ENCODE assay signal across 8 mouse cellular contexts in the genomic region with DNA sequence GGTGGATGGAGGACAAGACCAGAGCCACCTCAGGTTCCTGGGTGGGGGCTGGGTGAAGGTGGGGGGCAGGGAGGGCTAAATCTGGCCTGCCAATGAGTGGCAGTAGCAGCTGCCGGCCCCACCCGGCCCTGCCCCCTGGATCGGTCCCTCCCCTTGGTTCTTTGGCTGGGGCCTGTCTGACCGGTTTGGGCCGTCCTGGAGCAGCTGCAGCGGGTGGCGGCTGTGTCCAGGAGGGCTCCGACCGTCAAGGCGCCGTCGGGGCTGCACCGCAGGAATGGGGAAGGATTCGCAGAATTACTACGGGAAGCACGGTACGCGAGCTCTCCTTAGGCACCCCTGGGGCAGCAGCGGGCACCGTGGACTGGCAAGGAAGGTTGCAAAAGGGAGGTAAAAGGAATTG. TPM values are rescaled to one million over a fixed set of nuclear protein-coding genes. Genes with fewer than 3 reads are reported as not detected.
DNase-seq lines count a peak whose midpoint lies in the region; ATAC-seq and TF ChIP-seq lines count a peak whose summit lies in the region.
"Had no signal": no experiment of that assay in that cellular context is flagged by ENCODE, and none has a peak within 500 bp of the region (broad histone marks: within the 10 kb centered on the region; RNA-seq: fewer than 3 reads in every experiment).

No protein-coding gene starts in this region.

- in situ Hi-C loops in Patski (cut with MboI; ENCODE audit: low pct_unique_long_range_greater_than_20kb), result no loop called here

- WGBS in embryonic facial prominence, embryonic 15.5 days, result 22% methylated on average over 19 of the region's 20 CpGs
- 17% methylated on average over 20 of the region's 20 CpGs for WGBS in midbrain, embryonic 16.5 days

- ATAC-seq in Patski, result peak; percentile 17
- ATAC-seq in embryonic facial prominence, embryonic 15.5 days (ENCODE audit: insufficient number of reproducible peaks, low FRiP score, low TSS enrichment, low read depth), result peak; percentile 77
- ATAC-seq in midbrain, embryonic 16.5 days, result no peak

- peak overlapping the region; percentile 37 for H3K4me2 ChIP-seq in embryonic facial prominence, embryonic 15.5 days (replicated peaks)
- H3K4me2 ChIP-seq in midbrain, embryonic 16.5 days (ENCODE audit: low read length), result no peak overlapping the region

- H3K4me1 ChIP-seq in embryonic facial prominence, embryonic 15.5 days, result peaks cover 13% of the 10 kb centered on the region
- H3K4me1 ChIP-seq in midbrain, embryonic 16.5 days (ENCODE audit: control insufficient read depth, insufficient read depth, low read length), result peaks cover 1% of the 10 kb centered on the region; the same call in 1 of the 2 replicates

- TF ChIP-seq CTCF in Patski (IDR thresholded peaks at IDR 0.05), result no peak
- no peak for TF ChIP-seq CTCF in layer of hippocampus, adult 2 months (conservative IDR thresholded peaks at IDR 0.05)

- H3K9ac ChIP-seq in embryonic facial prominence, embryonic 15.5 days, result peak overlapping the region; percentile 40
- H3K9ac ChIP-seq in midbrain, embryonic 16.5 days (ENCODE audit: low read depth, low read length), result no peak overlapping the region
- H3K9ac ChIP-seq: liver, embryonic 14.5 days had no signal

- peak overlapping the region; percentile 82 for H3K27ac ChIP-seq in embryonic facial prominence, embryonic 15.5 days (replicated peaks)
- no peak overlapping the region for H3K27ac ChIP-seq in layer of hippocampus, adult 2 months
- no peak overlapping the region for H3K27ac ChIP-seq in midbrain, embryonic 16.5 days (ENCODE audit: low read length)
- H3K27ac ChIP-seq: liver, embryonic 14.5 days had no signal

- no peaks in the 10 kb centered on the region for H3K9me3 ChIP-seq in embryonic facial prominence, embryonic 15.5 days (replicated peaks)
- no peaks in the 10 kb centered on the region for H3K9me3 ChIP-seq in midbrain, embryonic 16.5 days (replicated peaks; ENCODE audit: control insufficient read depth, low read length, poor library complexity, severe bottlenecking)

- peak overlapping the region; percentile 43 for H3K4me3 ChIP-seq in embryonic facial prominence, embryonic 15.5 days (replicated peaks)
- H3K4me3 ChIP-seq in layer of hippocampus, adult 2 months, result no peak overlapping the region
- H3K4me3 ChIP-seq in midbrain, embryonic 16.5 days (ENCODE audit: low read depth, low read length), result no peak overlapping the region

- H3K36me3 ChIP-seq in embryonic facial prominence, embryonic 15.5 days, result peaks cover 30% of the 10 kb centered on the region
- peaks cover 6% of the 10 kb centered on the region for H3K36me3 ChIP-seq in midbrain, embryonic 16.5 days (ENCODE audit: control insufficient read depth, insufficient read depth, low read length)

- H3K27me3 ChIP-seq in Patski, result no peaks in the 10 kb centered on the region
- H3K27me3 ChIP-seq in embryonic facial prominence, embryonic 15.5 days, result no peaks in the 10 kb centered on the region
- no peaks in the 10 kb centered on the region for H3K27me3 ChIP-seq in midbrain, embryonic 16.5 days (ENCODE audit: control insufficient read depth, insufficient read depth, low read depth, low read length)

- DNase-seq in Patski (ENCODE audit: low read depth, low spot score), result no peak
- DNase-seq in kidney, adult 8-10 months, result peak; percentile 46 to 47
- DNase-seq in lung, postnatal 10 days, result peak; percentile 68
- no peak for DNase-seq in layer of hippocampus, adult 9-11 months
- no peak for DNase-seq in layer of hippocampus, adult 2 months (ENCODE audit: low spot score in 2 of 2)

- CTCF ChIA-PET in Patski (lab: Charles Lee), result interaction anchor here (0.8 to 3.3 kb wide), 2 partner anchors 16 to 19 kb away, joined by 8 to 15 read pairs; a partner anchor contains a TSS

- POLR2A ChIA-PET in Patski (lab: Charles Lee), result interaction anchor here (0.9 to 1.1 kb wide), 3 partner anchors 10 to 19 kb away, joined by 3 to 4 read pairs (median 3); a partner anchor contains a TSS

RNA-seq across cellular contexts. Expression of a gene that starts 17.2 kb away (rescaled TPM):
- 245 TPM for polyA plus RNA-seq in Patski (2021)
- polyA plus RNA-seq in embryonic facial prominence, embryonic 15.5 days (2015; fragmentation: Nextera tagmentation; extraction: Ambion mirVana), result 133 and 143 TPM in 2 replicates
- total RNA-seq in layer of hippocampus, adult 2 months (2021), result 10 to 100 TPM; 50.7 to 52.6 TPM
- polyA plus RNA-seq in midbrain, embryonic 16.5 days (2015; fragmentation: Nextera tagmentation; extraction: Ambion mirVana), result 65.5 and 69.1 TPM in 2 replicates

RNA-seq across cellular contexts. Expression of a gene that starts 25.5 kb away (rescaled TPM):
- polyA plus RNA-seq in Patski (2021), result not detected
- polyA plus RNA-seq in embryonic facial prominence, embryonic 15.5 days (2015; fragmentation: Nextera tagmentation; extraction: Ambion mirVana), result 38.1 and 46.9 TPM in 2 replicates
- total RNA-seq in layer of hippocampus, adult 2 months (2021), result under 1 TPM; 0.41 to 0.76 TPM
- polyA plus RNA-seq in midbrain, embryonic 16.5 days (2015; fragmentation: Nextera tagmentation; extraction: Ambion mirVana), result 1.6 and 2.1 TPM in 2 replicates

RNA-seq across cellular contexts. Expression of a gene that starts 30.0 kb away (rescaled TPM):
- 110 TPM for polyA plus RNA-seq in Patski (2021)
- 179 and 180 TPM in 2 replicates for polyA plus RNA-seq in embryonic facial prominence, embryonic 15.5 days (2015; fragmentation: Nextera tagmentation; extraction: Ambion mirVana)
- total RNA-seq in layer of hippocampus, adult 2 months (2021), result 100 to 1,000 TPM; 106 to 108 TPM
- 228 and 245 TPM in 2 replicates for polyA plus RNA-seq in midbrain, embryonic 16.5 days (2015; fragmentation: Nextera tagmentation; extraction: Ambion mirVana)

RNA-seq across cellular contexts. Expression of a gene that starts 46.4 kb away (rescaled TPM):
- 47.4 TPM for polyA plus RNA-seq in Patski (2021)
- 57.8 and 63.0 TPM in 2 replicates for polyA plus RNA-seq in embryonic facial prominence, embryonic 15.5 days (2015; fragmentation: Nextera tagmentation; extraction: Ambion mirVana)
- total RNA-seq in layer of hippocampus, adult 2 months (2021), result 10 to 100 TPM; 53.7 to 54.4 TPM
- 98.9 and 117 TPM in 2 replicates for polyA plus RNA-seq in midbrain, embryonic 16.5 days (2015; fragmentation: Nextera tagmentation; extraction: Ambion mirVana)

RNA-seq across cellular contexts. Expression of a gene that starts 49.9 kb away (rescaled TPM):
- polyA plus RNA-seq in Patski (2021), result 36.9 TPM
- 18.2 and 19.0 TPM in 2 replicates for polyA plus RNA-seq in embryonic facial prominence, embryonic 15.5 days (2015; fragmentation: Nextera tagmentation; extraction: Ambion mirVana)
- 10 to 100 TPM; 45.1 to 46.6 TPM for total RNA-seq in layer of hippocampus, adult 2 months (2021)
- polyA plus RNA-seq in midbrain, embryonic 16.5 days (2015; fragmentation: Nextera tagmentation; extraction: Ambion mirVana), result 17.0 and 18.3 TPM in 2 replicates

Comparison
In these comparisons a context has a peak if more than half of its experiments do, and no peak if none do; other contexts are left out.
1. DNase-seq: peak in kidney, adult 8-10 months (2 of 2) and lung, postnatal 10 days (single experiment); none in Patski (single experiment), layer of hippocampus, adult 9-11 months (single experiment) and layer of hippocampus, adult 2 months (0 of 2).
2. RNA of a gene that starts 25.5 kb away (polyA plus RNA-seq): 38.1 to 46.9 TPM in embryonic facial prominence, embryonic 15.5 days; 1.6 to 2.1 TPM in midbrain, embryonic 16.5 days and not detected in Patski (single experiment); every median in the first group is over 10 times any median in the second.